Mouse (Mus musculus): Measurements from ENCODE around the gene Kcnma1. TPM values are rescaled to one million over a fixed set of nuclear protein-coding genes. Genes with fewer than 3 reads are reported as not detected.

Kcnma1 gene
- polyA plus RNA-seq, 1 experiment from 2014 or later: 0.39 TPM

DNA sequence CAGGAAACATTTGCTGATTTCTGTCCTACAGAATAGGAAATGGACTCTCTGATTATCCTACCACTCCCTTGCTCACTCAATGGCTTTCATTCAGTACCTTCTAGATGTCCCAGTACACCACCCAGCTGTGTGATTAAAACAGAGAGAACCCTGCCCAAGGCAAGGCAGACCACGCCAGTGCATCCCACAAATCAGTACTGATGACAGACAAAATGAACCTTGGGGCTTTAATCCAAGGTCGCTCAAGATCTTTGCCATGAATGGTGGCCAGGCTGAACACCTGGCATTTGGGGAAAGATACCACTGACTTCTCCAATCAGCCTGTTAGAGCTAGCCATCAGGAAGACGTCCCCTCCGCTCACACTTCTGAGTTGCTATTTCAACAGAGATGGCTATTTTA, 440.2 kb downstream of the Kcnma1 start:
- no peak for ATAC-seq (replicated peaks; ENCODE audit: insufficient number of reproducible peaks, low FRiP score, low TSS enrichment)

DNA sequence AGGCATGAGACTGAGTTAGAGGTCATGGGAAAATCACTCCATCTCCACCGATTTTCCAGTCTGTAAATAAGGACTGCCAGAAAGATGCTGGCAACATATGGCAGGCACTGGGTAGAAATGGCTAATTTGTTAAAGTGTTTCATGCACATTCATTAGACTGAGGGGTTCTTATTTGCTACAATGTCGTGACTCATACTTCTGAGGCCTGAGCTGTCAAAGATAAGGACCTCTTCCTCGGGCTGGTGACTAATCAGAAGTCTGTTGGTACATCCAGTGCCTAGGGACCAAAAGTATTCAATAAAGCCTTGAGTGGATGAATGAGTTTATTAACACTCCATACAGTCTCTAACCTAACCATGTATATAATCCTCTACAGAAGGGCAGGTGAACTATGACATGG, 440.9 kb downstream of the Kcnma1 start:
- H3K9ac ChIP-seq (ENCODE audit: low read depth, low read length): no peak overlapping the region
- WGBS (ENCODE audit: insufficient replicate concordance): 34% methylated on average over 3 of the region's 3 CpGs
- no peaks in the 10 kb centered on the region for H3K27me3 ChIP-seq (ENCODE audit: control insufficient read depth, insufficient read depth, low read length)
- no peak for ATAC-seq (replicated peaks; ENCODE audit: insufficient number of reproducible peaks, low FRiP score, low TSS enrichment)
- H3K4me1 ChIP-seq (ENCODE audit: control insufficient read depth, insufficient read depth, low read length): no peaks in the 10 kb centered on the region
- H3K27ac ChIP-seq (ENCODE audit: low read depth, low read length): no peak overlapping the region
- no peaks in the 10 kb centered on the region for H3K9me3 ChIP-seq (replicated peaks; ENCODE audit: control insufficient read depth, low read length)
- H3K4me3 ChIP-seq (ENCODE audit: low read depth, low read length): no peak overlapping the region
- no peak overlapping the region for H3K4me2 ChIP-seq
- no peaks in the 10 kb centered on the region for H3K36me3 ChIP-seq (ENCODE audit: control insufficient read depth, insufficient read depth, low read length)

More for the DNA sequence above, 440.2 kb downstream of the Kcnma1 start:
- H3K9me3 ChIP-seq (replicated peaks; ENCODE audit: control insufficient read depth, low read length): no peaks in the 10 kb centered on the region
- H3K27ac ChIP-seq (ENCODE audit: low read depth, low read length): no peak overlapping the region
- H3K36me3 ChIP-seq (ENCODE audit: control insufficient read depth, insufficient read depth, low read length): no peaks in the 10 kb centered on the region
- H3K4me3 ChIP-seq (ENCODE audit: low read depth, low read length): no peak overlapping the region
- no peak overlapping the region for H3K9ac ChIP-seq (ENCODE audit: low read depth, low read length)
- H3K27me3 ChIP-seq (ENCODE audit: control insufficient read depth, insufficient read depth, low read length): no peaks in the 10 kb centered on the region
- no peaks in the 10 kb centered on the region for H3K4me1 ChIP-seq (ENCODE audit: control insufficient read depth, insufficient read depth, low read length)
- no peak overlapping the region for H3K4me2 ChIP-seq
- 81% methylated on average over 4 of the region's 4 CpGs for WGBS (ENCODE audit: insufficient replicate concordance)

DNA sequence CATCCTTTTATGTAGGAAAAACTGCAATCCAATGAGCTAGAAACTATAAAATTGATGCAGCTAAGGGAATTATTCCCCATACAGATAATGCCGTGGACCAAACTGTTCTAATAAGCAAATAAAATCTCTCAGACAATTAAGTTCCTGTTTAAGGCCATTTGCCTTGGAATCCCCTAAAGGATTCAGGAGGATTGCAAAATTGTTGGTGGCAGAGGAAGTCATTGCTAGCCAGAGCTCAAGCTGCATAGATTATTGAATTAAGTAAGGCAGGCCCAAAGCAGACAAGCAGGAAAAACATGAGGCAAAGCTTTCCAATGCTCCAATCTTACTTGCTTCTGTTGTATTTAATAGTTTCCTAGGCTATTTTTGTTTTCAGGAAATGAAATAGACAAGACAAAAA, 441.5 kb downstream of the Kcnma1 start:
- WGBS (ENCODE audit: insufficient replicate concordance): 76% methylated on average over 1 of the region's 1 CpGs
- Histone ChIP-seq H3K27me3 (ENCODE audit: control insufficient read depth, insufficient read depth, low read length) (no peaks in the 10 kb centered on the region), H3K9me3 (replicated peaks; ENCODE audit: control insufficient read depth, low read length) (no peaks in the 10 kb centered on the region), H3K4me2 (no peak overlapping the region), H3K36me3 (ENCODE audit: control insufficient read depth, insufficient read depth, low read length) (no peaks in the 10 kb centered on the region), H3K9ac (ENCODE audit: low read depth, low read length) (no peak overlapping the region), H3K4me3 (ENCODE audit: low read depth, low read length) (no peak overlapping the region), H3K4me1 (ENCODE audit: control insufficient read depth, insufficient read depth, low read length) (no peaks in the 10 kb centered on the region), H3K27ac (ENCODE audit: low read depth, low read length) (no peak overlapping the region)
- no peak for ATAC-seq (replicated peaks; ENCODE audit: insufficient number of reproducible peaks, low FRiP score, low TSS enrichment)

DNA sequence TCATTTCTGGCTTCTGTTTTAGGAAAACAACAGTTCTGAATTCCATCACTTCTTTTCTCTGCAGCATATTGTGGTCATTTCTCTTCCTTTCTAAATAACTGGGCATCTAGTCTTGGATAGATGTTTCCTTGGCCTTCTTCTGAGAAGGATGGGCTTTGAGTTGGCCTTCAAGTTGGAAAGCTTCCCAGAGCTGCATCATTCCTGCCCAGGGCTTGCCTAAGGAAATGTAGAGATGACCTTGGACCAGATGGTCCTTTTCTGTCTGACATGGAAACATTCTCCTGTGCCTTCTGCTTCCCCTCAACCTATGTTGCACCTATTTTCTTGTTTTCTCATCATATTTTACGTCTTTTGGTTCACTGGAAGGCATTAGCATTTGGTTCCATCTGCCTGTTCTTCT, 444.0 kb downstream of the Kcnma1 start:
- Histone ChIP-seq H3K9ac (ENCODE audit: low read depth, low read length) (no peak overlapping the region), H3K4me2 (no peak overlapping the region), H3K36me3 (ENCODE audit: control insufficient read depth, insufficient read depth, low read length) (no peaks in the 10 kb centered on the region), H3K27me3 (ENCODE audit: control insufficient read depth, insufficient read depth, low read length) (no peaks in the 10 kb centered on the region), H3K27ac (ENCODE audit: low read depth, low read length) (no peak overlapping the region), H3K4me1 (ENCODE audit: control insufficient read depth, insufficient read depth, low read length) (no peaks in the 10 kb centered on the region), H3K4me3 (ENCODE audit: low read depth, low read length) (no peak overlapping the region), H3K9me3 (replicated peaks; ENCODE audit: control insufficient read depth, low read length) (no peaks in the 10 kb centered on the region)
- WGBS (ENCODE audit: insufficient replicate concordance): 52% methylated on average over 1 of the region's 1 CpGs
- ATAC-seq (replicated peaks; ENCODE audit: insufficient number of reproducible peaks, low FRiP score, low TSS enrichment): no peak

DNA sequence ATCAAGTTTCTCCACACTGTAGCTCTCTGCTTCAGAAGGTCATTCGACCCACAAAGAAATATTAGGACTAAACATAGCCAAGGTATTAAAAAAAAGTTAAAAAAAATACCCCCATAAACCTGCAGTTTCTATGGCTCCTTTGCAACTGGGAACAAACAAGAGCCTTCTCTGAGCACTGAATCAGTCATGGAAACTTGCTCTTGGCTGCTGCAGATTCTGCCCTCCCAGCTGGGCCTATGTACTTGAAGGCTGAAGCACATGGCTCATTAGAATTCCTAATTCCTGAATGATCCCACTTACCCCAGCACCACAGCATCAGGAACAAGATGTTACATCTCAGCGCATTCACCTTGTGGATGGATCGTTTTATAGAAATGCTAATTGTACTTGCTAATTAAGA, 448.4 kb downstream of the Kcnma1 start:
- WGBS (ENCODE audit: insufficient replicate concordance): 83% methylated on average over 3 of the region's 3 CpGs
- Histone ChIP-seq H3K4me3 (ENCODE audit: low read depth, low read length) (no peak overlapping the region), H3K9me3 (replicated peaks; ENCODE audit: control insufficient read depth, low read length) (no peaks in the 10 kb centered on the region), H3K27me3 (ENCODE audit: control insufficient read depth, insufficient read depth, low read length) (no peaks in the 10 kb centered on the region), H3K4me2 (no peak overlapping the region), H3K27ac (ENCODE audit: low read depth, low read length) (no peak overlapping the region), H3K4me1 (ENCODE audit: control insufficient read depth, insufficient read depth, low read length) (no peaks in the 10 kb centered on the region), H3K36me3 (ENCODE audit: control insufficient read depth, insufficient read depth, low read length) (no peaks in the 10 kb centered on the region), H3K9ac (ENCODE audit: low read depth, low read length) (no peak overlapping the region)
- no peak for ATAC-seq (replicated peaks; ENCODE audit: insufficient number of reproducible peaks, low FRiP score, low TSS enrichment)

DNA sequence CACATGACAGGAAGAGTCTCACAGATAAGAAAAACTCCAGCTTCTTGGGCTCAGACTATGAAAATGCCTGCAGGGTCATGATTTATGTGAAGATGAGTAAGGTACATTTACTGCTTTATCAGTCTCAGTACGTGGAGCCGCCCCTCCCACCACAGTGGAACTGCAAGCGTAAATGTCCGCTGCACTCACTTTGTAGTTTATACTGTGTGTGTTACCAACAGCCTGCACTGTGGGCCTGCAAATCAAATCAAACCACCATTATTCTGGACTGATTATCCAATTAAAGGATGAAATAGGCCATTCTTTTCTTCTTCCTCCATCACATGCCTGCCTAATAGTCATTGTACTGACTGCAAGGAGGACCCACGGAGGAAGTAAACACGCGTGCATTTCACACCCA, 449.8 kb downstream of the Kcnma1 start:
- Histone ChIP-seq H3K4me1 (ENCODE audit: control insufficient read depth, insufficient read depth, low read length) (no peaks in the 10 kb centered on the region), H3K9me3 (replicated peaks; ENCODE audit: control insufficient read depth, low read length) (no peaks in the 10 kb centered on the region), H3K4me2 (no peak overlapping the region), H3K9ac (ENCODE audit: low read depth, low read length) (no peak overlapping the region), H3K4me3 (ENCODE audit: low read depth, low read length) (no peak overlapping the region), H3K27me3 (ENCODE audit: control insufficient read depth, insufficient read depth, low read length) (no peaks in the 10 kb centered on the region), H3K36me3 (ENCODE audit: control insufficient read depth, insufficient read depth, low read length) (no peaks in the 10 kb centered on the region), H3K27ac (ENCODE audit: low read depth, low read length) (no peak overlapping the region)
- ATAC-seq (replicated peaks; ENCODE audit: insufficient number of reproducible peaks, low FRiP score, low TSS enrichment): no peak
- 78% methylated on average over 7 of the region's 7 CpGs for WGBS (ENCODE audit: insufficient replicate concordance)

DNA sequence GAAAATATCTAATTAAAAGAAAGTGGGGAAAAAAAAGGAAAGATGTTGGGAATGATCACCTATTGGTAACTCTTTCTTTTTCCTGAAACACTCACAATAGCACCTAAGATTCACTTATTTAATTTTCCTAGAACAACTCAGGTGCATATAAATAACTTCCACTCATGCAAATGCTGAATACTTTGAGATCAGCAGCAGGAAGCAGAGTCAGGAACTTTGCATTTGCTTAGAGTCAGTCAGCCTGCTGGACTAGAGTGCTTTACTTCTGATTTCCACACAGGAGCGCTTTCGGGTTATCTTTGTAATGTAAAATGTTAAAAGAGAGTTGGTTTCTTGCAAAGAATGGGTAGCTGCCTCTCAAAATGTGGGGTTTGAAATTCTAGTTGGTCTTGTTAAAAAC, 451.1 kb downstream of the Kcnma1 start:
- ATAC-seq (replicated peaks; ENCODE audit: insufficient number of reproducible peaks, low FRiP score, low TSS enrichment): no peak
- H3K9ac ChIP-seq (ENCODE audit: low read depth, low read length): no peak overlapping the region
- H3K27ac ChIP-seq (ENCODE audit: low read depth, low read length): no peak overlapping the region
- no peaks in the 10 kb centered on the region for H3K36me3 ChIP-seq (ENCODE audit: control insufficient read depth, insufficient read depth, low read length)
- no peaks in the 10 kb centered on the region for H3K4me1 ChIP-seq (ENCODE audit: control insufficient read depth, insufficient read depth, low read length)
- no peaks in the 10 kb centered on the region for H3K9me3 ChIP-seq (replicated peaks; ENCODE audit: control insufficient read depth, low read length)
- 63% methylated on average over 2 of the region's 2 CpGs for WGBS (ENCODE audit: insufficient replicate concordance)
- H3K4me3 ChIP-seq (ENCODE audit: low read depth, low read length): no peak overlapping the region
- H3K27me3 ChIP-seq (ENCODE audit: control insufficient read depth, insufficient read depth, low read length): no peaks in the 10 kb centered on the region
- no peak overlapping the region for H3K4me2 ChIP-seq

DNA sequence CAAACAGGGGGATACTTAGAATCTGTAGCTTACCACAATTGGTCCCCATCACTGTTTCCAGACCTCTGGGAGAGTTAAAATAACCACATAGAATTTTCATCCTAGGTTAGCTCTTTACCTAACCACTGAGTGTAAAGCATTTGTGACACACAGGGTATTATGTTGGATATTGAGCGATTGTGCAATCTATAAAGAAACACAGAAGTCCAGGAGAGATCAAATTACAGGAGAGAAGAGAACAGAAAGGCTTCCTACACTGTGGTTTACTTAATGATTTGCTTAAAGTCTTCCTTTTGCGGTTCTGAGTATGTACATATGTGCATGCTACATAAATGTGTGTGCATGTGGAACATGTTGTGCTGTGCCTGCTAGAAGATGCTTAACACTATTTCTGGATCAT, 458.6 kb downstream of the Kcnma1 start:
- Histone ChIP-seq H3K36me3 (ENCODE audit: control insufficient read depth, insufficient read depth, low read length) (no peaks in the 10 kb centered on the region), H3K4me2 (no peak overlapping the region), H3K27me3 (ENCODE audit: control insufficient read depth, insufficient read depth, low read length) (no peaks in the 10 kb centered on the region; the same call in 1 of the 2 replicates), H3K4me1 (ENCODE audit: control insufficient read depth, insufficient read depth, low read length) (no peaks in the 10 kb centered on the region), H3K9ac (ENCODE audit: low read depth, low read length) (no peak overlapping the region), H3K27ac (ENCODE audit: low read depth, low read length) (no peak overlapping the region), H3K9me3 (replicated peaks; ENCODE audit: control insufficient read depth, low read length) (no peaks in the 10 kb centered on the region), H3K4me3 (ENCODE audit: low read depth, low read length) (no peak overlapping the region)
- WGBS (ENCODE audit: insufficient replicate concordance): 74% methylated on average over 2 of the region's 2 CpGs
- ATAC-seq (replicated peaks; ENCODE audit: insufficient number of reproducible peaks, low FRiP score, low TSS enrichment): no peak

DNA sequence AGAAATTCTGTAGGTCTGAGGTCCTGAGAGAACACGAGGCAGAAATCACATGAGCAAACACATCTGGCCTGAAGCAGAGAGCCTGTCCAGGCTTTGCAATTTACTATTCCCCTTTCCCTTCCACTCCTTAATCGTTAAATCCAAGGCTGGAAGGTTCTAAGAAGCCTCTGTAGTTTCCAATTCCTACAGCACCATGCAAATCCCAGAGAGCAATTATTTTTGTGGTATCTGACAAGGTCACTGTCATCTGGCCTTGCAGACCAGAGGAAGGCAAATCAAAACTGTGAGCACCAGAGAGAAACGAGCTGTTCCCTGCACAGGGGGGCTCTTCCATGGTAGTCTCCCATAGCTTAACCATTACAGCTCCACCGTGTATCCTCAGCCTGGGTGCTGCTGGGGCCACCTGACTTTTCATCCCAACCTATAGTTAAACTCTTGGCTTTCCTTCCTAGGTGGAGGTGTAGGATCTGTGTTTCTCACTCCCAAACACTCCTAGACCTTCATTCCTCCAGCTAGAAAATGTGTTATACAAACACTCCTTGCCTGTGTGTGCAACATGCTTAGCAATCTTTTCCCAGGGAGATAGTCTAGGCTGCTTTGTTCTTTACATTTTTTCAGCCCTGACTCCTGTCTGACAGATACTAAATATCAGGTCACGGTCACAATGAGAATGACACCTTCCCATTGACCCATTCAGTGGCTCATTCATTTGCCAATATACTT, 461.9 kb downstream of the Kcnma1 start:
- Histone ChIP-seq H3K36me3 (ENCODE audit: control insufficient read depth, insufficient read depth, low read length) (no peaks in the 10 kb centered on the region), H3K27ac (ENCODE audit: low read depth, low read length) (no peak overlapping the region), H3K27me3 (ENCODE audit: control insufficient read depth, insufficient read depth, low read length) (no peaks in the 10 kb centered on the region; the same call in 1 of the 2 replicates), H3K4me3 (ENCODE audit: low read depth, low read length) (no peak overlapping the region), H3K9me3 (replicated peaks; ENCODE audit: control insufficient read depth, low read length) (no peaks in the 10 kb centered on the region), H3K9ac (ENCODE audit: low read depth, low read length) (no peak overlapping the region), H3K4me1 (ENCODE audit: control insufficient read depth, insufficient read depth, low read length) (no peaks in the 10 kb centered on the region), H3K4me2 (no peak overlapping the region)
- ATAC-seq (replicated peaks; ENCODE audit: insufficient number of reproducible peaks, low FRiP score, low TSS enrichment): no peak
- 49% methylated on average over 5 of the region's 5 CpGs for WGBS (ENCODE audit: insufficient replicate concordance)

All from heart, embryonic 11.5 days (tissue).